Mouse (Mus musculus): ENCODE data around the gene Snap47. TPM values are rescaled to one million over a fixed set of nuclear protein-coding genes. Genes with fewer than 3 reads are reported as not detected.
A peak's percentile ranks its signal among the peaks of the same experiment; 100 is the strongest.

Snap47 gene
- polyA plus RNA-seq, 1 experiment from 2014 or later = 124 TPM

DNA sequence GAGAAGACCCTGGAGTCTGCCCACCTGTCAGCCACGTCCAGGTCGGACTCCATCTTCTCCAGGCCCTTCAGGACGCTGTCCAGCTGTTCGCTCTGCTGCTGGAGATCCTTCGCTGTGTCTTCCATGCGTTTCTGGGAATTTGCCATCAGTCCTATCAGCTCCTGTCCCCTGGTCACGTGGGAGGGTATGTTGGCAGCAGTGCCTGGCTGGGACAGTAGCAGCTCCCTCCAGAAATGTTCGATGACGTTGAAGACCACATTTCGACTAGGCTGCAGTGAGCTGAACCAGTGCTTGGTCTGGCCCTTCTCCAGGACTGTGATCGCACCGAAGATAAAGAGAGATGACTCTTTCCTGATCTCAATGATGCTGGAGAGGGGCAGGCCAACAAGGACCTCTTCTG lies 13.0 kb downstream of the Snap47 start:
- Histone ChIP-seq H3K27me3 (replicated peaks; ENCODE audit: control insufficient read depth, insufficient read depth, low read length) (no peaks in the 10 kb centered on the region), H3K4me2 (ENCODE audit: low read depth, low read length) (no peak overlapping the region), H3K27ac (replicated peaks; ENCODE audit: low read depth, low read length) (no peak overlapping the region), H3K9ac (ENCODE audit: low read depth, low read length) (no peak overlapping the region), H3K36me3 (ENCODE audit: control insufficient read depth, insufficient read depth, low read length) (peaks cover 35% of the 10 kb centered on the region), H3K4me1 (ENCODE audit: control insufficient read depth, insufficient read depth, low read length) (no peaks in the 10 kb centered on the region), H3K9me3 (ENCODE audit: control insufficient read depth, low read length) (peaks cover 9% of the 10 kb centered on the region; the same call in 1 of the 2 replicates), H3K4me3 (ENCODE audit: low read depth, low read length) (no peak overlapping the region)
- ATAC-seq (ENCODE audit: low read depth) (no peak), DNase-seq (ENCODE audit: low spot score) (no peak)
- 94% methylated on average over 12 of the region's 12 CpGs for WGBS

DNA sequence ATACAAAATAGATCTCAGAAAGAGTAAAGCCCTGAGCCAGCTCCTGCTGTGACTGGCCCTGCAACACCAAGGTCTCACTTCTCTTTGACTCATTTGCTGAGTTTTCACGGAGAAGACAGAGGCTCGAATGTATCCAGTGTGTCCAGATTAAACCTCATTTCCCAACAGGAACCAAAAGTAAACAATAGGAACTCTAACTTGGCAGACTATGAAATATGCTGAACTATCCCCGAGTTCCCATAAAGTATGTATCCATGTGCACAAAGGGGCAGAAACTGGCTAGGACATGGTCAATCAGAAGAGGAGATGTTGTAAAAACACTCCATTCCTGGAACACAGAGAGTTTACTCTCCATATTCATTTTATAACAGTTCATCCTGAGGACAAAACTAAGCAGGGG lies 18.7 kb downstream of the Snap47 start:
- Histone ChIP-seq H3K4me1 (ENCODE audit: control insufficient read depth, insufficient read depth, low read length) (no peaks in the 10 kb centered on the region), H3K27ac (replicated peaks; ENCODE audit: low read depth, low read length) (no peak overlapping the region; the same call in 1 of the 2 replicates), H3K27me3 (replicated peaks; ENCODE audit: control insufficient read depth, insufficient read depth, low read length) (no peaks in the 10 kb centered on the region), H3K9me3 (ENCODE audit: control insufficient read depth, low read length) (peaks cover 9% of the 10 kb centered on the region; the same call in 1 of the 2 replicates), H3K9ac (ENCODE audit: low read depth, low read length) (no peak overlapping the region), H3K4me2 (ENCODE audit: low read depth, low read length) (no peak overlapping the region), H3K36me3 (ENCODE audit: control insufficient read depth, insufficient read depth, low read length) (peaks cover 55% of the 10 kb centered on the region), H3K4me3 (ENCODE audit: low read depth, low read length) (no peak overlapping the region)
- DNase-seq (ENCODE audit: low spot score) (no peak), ATAC-seq (ENCODE audit: low read depth) (no peak)
- WGBS = 50% methylated on average over 3 of the region's 3 CpGs

DNA sequence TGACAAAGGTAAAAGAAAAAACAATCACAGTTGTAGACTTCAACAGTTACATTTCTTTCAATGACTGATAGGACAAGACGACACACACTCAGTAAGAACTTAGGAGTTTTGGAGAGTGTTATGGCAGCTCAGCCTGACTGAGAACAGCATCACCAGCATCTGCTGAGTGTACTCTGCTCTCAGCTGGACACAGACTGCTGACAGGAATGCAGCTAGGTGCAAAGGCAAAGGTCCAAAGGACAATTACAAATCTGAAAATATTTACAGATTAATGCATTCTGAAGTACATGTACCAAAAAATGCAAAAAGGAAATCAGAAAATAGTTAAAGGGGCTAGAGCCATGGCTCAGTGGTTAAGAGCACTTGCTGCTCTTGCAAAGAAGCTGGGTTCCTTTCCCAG lies 21.0 kb downstream of the Snap47 start:
- Histone ChIP-seq H3K27me3 (replicated peaks; ENCODE audit: control insufficient read depth, insufficient read depth, low read length) (no peaks in the 10 kb centered on the region), H3K9me3 (ENCODE audit: control insufficient read depth, low read length) (no peaks in the 10 kb centered on the region), H3K36me3 (ENCODE audit: control insufficient read depth, insufficient read depth, low read length) (peaks cover 62% of the 10 kb centered on the region), H3K4me3 (ENCODE audit: low read depth, low read length) (no peak overlapping the region), H3K27ac (replicated peaks; ENCODE audit: low read depth, low read length) (no peak overlapping the region), H3K9ac (ENCODE audit: low read depth, low read length) (no peak overlapping the region), H3K4me2 (ENCODE audit: low read depth, low read length) (no peak overlapping the region), H3K4me1 (ENCODE audit: control insufficient read depth, insufficient read depth, low read length) (0 out of 2 replicates have a peak, but pooled peaks cover 4% of the 10 kb centered on the region)
- no peak for ATAC-seq (ENCODE audit: low read depth)
- WGBS = 76% methylated on average over 1 of the region's 1 CpGs
- no peak for DNase-seq (ENCODE audit: low spot score)

GRCm38 (mm10) chr11:59428057-59428660 lies 22.8 kb downstream of the Snap47 start:
- Histone ChIP-seq H3K4me3 (ENCODE audit: low read depth, low read length) (no peak overlapping the region), H3K27ac (replicated peaks; ENCODE audit: low read depth, low read length) (no peak overlapping the region), H3K36me3 (ENCODE audit: control insufficient read depth, insufficient read depth, low read length) (peaks cover 66% of the 10 kb centered on the region), H3K4me2 (ENCODE audit: low read depth, low read length) (no peak overlapping the region), H3K9me3 (ENCODE audit: control insufficient read depth, low read length) (no peaks in the 10 kb centered on the region), H3K9ac (ENCODE audit: low read depth, low read length) (no peak overlapping the region), H3K4me1 (ENCODE audit: control insufficient read depth, insufficient read depth, low read length) (peaks cover 7% of the 10 kb centered on the region; the same call in 1 of the 2 replicates), H3K27me3 (replicated peaks; ENCODE audit: control insufficient read depth, insufficient read depth, low read length) (no peaks in the 10 kb centered on the region)
- WGBS = 86% methylated on average over 9 of the region's 9 CpGs
- no peak for DNase-seq (ENCODE audit: low spot score)
- ATAC-seq (ENCODE audit: low read depth) = no peak

DNA sequence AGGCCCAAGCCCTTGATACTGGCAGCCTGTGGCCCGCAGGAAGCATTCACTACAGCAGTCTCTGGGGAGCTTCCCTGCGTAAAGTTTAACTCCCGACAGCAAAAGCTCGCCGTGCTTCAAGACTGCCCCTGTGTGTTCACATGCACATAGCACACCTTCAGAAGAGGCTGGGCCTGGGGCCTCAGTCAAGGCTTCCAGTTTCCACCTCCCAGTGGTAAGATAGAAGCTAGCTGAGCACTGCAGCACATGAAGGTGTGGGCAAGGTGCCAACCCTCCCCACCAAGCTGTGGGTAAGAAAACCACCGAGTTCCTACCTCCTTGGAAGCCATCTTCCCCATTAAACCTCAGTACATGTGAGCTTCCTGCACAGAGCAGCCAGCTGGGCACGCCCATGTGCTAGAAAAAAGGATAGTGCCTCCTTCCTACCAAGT lies 25.3 kb downstream of the Snap47 start:
- H3K27ac ChIP-seq (replicated peaks; ENCODE audit: low read depth, low read length) = peak overlapping the region; percentile 39; the same call in 1 of the 2 replicates
- H3K9me3 ChIP-seq (ENCODE audit: control insufficient read depth, low read length) = no peaks in the 10 kb centered on the region
- H3K9ac ChIP-seq (ENCODE audit: low read depth, low read length) = no peak overlapping the region
- no peak overlapping the region for H3K4me2 ChIP-seq (ENCODE audit: low read depth, low read length)
- 32% methylated on average over 7 of the region's 7 CpGs for WGBS
- ATAC-seq (ENCODE audit: low read depth) = peak; percentile 69; the same call in 1 of the 2 replicates
- no peaks in the 10 kb centered on the region for H3K27me3 ChIP-seq (replicated peaks; ENCODE audit: control insufficient read depth, insufficient read depth, low read length)
- no peak overlapping the region for H3K4me3 ChIP-seq (ENCODE audit: low read depth, low read length)
- peaks cover 7% of the 10 kb centered on the region; the same call in 1 of the 2 replicates for H3K4me1 ChIP-seq (ENCODE audit: control insufficient read depth, insufficient read depth, low read length)
- DNase-seq (ENCODE audit: low spot score) = peak; percentile 86
- peaks cover 66% of the 10 kb centered on the region for H3K36me3 ChIP-seq (ENCODE audit: control insufficient read depth, insufficient read depth, low read length)

DNA sequence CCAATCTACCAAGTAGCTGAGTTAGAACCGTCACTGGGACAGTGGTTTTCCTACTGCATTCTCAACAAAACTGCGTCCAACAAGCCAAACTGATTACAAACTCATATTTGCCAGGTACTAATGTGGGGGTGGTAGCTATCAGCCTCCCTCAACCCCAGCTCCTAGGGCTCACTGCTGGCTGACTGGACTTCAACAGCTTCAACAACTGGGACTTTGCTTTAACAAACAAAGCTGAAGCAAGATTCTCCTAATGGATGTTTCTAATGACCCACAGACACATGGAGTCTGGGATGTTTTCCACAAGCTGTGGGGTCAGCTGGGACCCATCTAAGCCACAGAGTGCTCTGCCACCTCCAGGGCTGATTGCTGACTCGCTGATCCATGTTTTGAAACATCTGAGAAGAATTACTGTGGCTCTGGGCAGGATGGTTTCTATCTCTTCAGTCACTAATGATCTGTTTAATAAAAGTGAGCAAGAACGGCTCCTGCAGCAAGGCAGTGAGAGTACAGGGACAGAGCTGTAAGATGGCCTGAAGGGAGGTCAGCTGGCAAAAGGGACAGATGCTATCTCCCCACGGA lies 27.9 kb downstream of the Snap47 start:
- DNase-seq (ENCODE audit: low spot score) = no peak

GRCm38 (mm10) chr11:59421967-59422366 lies 29.0 kb downstream of the Snap47 start:
- no peak overlapping the region for H3K9ac ChIP-seq (ENCODE audit: low read depth, low read length)
- H3K36me3 ChIP-seq (ENCODE audit: control insufficient read depth, insufficient read depth, low read length) = peaks cover 64% of the 10 kb centered on the region
- DNase-seq (ENCODE audit: low spot score) (no peak), ATAC-seq (ENCODE audit: low read depth) (no peak)
- peaks cover 29% of the 10 kb centered on the region for H3K4me1 ChIP-seq (ENCODE audit: control insufficient read depth, insufficient read depth, low read length)
- H3K27ac ChIP-seq (replicated peaks; ENCODE audit: low read depth, low read length) = 0 out of 2 replicates have a peak overlapping the region, but pooled peaks have one; percentile 21
- H3K4me3 ChIP-seq (ENCODE audit: low read depth, low read length) = no peak overlapping the region
- no peak overlapping the region for H3K4me2 ChIP-seq (ENCODE audit: low read depth, low read length)
- no peaks in the 10 kb centered on the region for H3K9me3 ChIP-seq (ENCODE audit: control insufficient read depth, low read length)
- 96% methylated on average over 2 of the region's 2 CpGs for WGBS
- no peaks in the 10 kb centered on the region for H3K27me3 ChIP-seq (replicated peaks; ENCODE audit: control insufficient read depth, insufficient read depth, low read length)

More for the DNA sequence above, 27.9 kb downstream of the Snap47 start:
- Histone ChIP-seq H3K27ac (replicated peaks; ENCODE audit: low read depth, low read length) (peak overlapping the region; percentile 35), H3K9ac (ENCODE audit: low read depth, low read length) (peak overlapping the region; percentile 14; the same call in 1 of the 2 replicates), H3K36me3 (ENCODE audit: control insufficient read depth, insufficient read depth, low read length) (peaks cover 69% of the 10 kb centered on the region), H3K27me3 (replicated peaks; ENCODE audit: control insufficient read depth, insufficient read depth, low read length) (no peaks in the 10 kb centered on the region), H3K4me3 (ENCODE audit: low read depth, low read length) (no peak overlapping the region), H3K4me1 (ENCODE audit: control insufficient read depth, insufficient read depth, low read length) (peaks cover 26% of the 10 kb centered on the region), H3K4me2 (ENCODE audit: low read depth, low read length) (no peak overlapping the region), H3K9me3 (ENCODE audit: control insufficient read depth, low read length) (no peaks in the 10 kb centered on the region)
- 49% methylated on average over 5 of the region's 5 CpGs for WGBS
- no peak for ATAC-seq (ENCODE audit: low read depth)

GRCm38 (mm10) chr11:59421436-59421835 lies 29.6 kb downstream of the Snap47 start:
- ATAC-seq (ENCODE audit: low read depth) (no peak), DNase-seq (ENCODE audit: low spot score) (no peak)
- 87% methylated on average over 8 of the region's 8 CpGs for WGBS
- no peak overlapping the region for H3K4me2 ChIP-seq (ENCODE audit: low read depth, low read length)
- peaks cover 59% of the 10 kb centered on the region for H3K36me3 ChIP-seq (ENCODE audit: control insufficient read depth, insufficient read depth, low read length)
- no peaks in the 10 kb centered on the region for H3K9me3 ChIP-seq (ENCODE audit: control insufficient read depth, low read length)
- H3K27ac ChIP-seq (replicated peaks; ENCODE audit: low read depth, low read length) = no peak overlapping the region
- peaks cover 29% of the 10 kb centered on the region for H3K4me1 ChIP-seq (ENCODE audit: control insufficient read depth, insufficient read depth, low read length)
- no peak overlapping the region for H3K4me3 ChIP-seq (ENCODE audit: low read depth, low read length)
- H3K9ac ChIP-seq (ENCODE audit: low read depth, low read length) = no peak overlapping the region
- no peaks in the 10 kb centered on the region for H3K27me3 ChIP-seq (replicated peaks; ENCODE audit: control insufficient read depth, insufficient read depth, low read length)

Data from embryonic facial prominence, embryonic 14.5 days (tissue).